Mouse (Mus musculus) embryo, embryonic 11 days (tissue): ENCODE data around the gene 4930512M02Rik.
"Not testable (repeated sequence)": the region's sequence is repeated elsewhere in the genome, so short reads cannot be mapped to it uniquely, and the experiment has no call there.

Experiments used
- DNase-seq: peaks from one replicate; pipeline ENCODE4 v3.0.0-alpha.2; 2015

Gene 4930512M02Rik

DNA sequence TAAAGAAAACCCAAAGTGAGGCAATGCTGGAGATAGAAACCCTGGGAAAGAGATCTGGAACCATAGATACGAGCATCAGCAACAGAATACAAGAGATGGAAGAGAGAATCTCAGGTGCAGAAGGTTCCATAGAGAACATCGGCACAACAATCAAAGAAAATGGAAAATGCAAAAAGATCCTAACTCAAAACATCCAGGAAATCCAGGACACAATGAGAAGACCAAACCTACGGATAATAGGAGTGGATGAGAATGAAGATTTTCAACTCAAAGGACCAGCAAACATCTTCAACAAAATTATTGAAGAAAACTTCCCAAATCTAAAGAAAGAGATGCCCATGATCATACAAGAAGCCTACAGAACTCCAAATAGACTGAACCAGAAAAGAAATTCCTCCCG is at the start of gene 4930512M02Rik:
Gene 4930512M02Rik (minus strand): TSS at position 101 of the 400 bp plus-strand sequence.
- DNase-seq, result not testable (repeated sequence)

DNA sequence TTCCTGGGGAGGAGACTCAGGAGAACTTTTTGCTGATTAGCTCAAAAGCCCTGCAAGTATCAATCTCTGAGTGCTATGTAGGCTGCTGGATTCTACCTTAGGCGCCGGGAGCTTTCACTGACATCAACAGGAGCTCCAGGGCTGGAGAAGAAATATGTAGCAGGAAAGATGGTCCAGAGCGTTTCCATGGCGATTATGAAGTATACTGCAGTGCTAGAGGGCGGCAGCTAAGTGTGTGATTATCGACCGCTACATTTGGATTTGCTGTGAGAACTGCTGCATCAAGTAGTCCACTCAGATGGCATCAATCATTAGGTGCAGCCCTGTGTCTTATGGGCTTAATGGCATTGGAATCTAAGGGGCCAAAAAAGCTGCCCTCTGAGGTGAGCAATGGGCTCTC is 49.5 kb upstream of the 4930512M02Rik start:
- DNase-seq, result no peak

DNA sequence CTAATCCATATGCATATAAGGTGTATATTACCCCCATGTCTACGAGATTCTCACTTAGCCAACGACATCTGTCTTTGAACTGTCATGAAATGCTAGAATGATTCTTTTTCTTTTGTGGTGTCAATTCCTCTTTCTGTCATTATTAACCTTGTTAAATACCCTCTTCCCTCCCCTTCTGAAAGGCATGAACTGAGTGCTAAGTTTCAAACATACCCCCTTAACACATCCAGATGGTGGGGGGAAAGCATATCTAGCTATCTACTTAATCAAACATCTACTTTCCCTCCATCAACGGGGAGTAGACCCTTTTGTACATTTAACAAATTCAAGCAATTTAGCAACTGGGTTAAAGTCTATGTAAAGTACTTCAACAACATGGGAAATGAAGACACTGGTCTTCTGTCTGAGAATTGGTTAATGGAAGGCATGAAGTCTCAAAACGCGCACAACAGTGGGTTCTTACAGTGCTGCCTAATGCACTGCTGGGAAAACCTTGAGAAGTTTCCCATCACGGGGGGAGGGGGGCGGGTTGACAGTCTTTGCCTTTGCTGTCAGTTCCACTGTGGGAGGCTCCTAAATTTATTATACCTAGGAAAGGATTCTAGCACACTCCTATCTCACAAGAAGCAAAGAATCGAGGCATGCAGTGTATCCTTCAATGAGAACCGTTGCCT is 48.6 kb upstream of the 4930512M02Rik start:
- DNase-seq, result no peak

DNA sequence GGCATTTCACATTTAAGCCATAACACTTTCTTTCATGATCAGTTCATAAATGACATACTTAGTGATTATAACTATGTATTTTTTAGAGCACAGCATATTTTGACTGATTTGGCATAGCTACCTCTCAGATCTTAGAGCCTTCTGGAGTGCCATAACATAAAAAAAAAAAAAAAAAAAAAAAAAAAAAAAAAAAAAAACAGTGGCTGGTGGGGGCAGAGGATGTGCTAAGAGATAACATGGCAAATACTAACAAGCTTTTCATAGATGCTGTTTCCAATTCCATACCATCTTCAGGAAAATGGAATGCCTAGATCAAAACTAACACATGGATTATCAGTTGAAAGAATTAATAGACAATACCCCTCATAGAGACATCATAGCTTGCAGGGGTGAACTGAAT is 47.4 kb upstream of the 4930512M02Rik start:
- no peak for DNase-seq

DNA sequence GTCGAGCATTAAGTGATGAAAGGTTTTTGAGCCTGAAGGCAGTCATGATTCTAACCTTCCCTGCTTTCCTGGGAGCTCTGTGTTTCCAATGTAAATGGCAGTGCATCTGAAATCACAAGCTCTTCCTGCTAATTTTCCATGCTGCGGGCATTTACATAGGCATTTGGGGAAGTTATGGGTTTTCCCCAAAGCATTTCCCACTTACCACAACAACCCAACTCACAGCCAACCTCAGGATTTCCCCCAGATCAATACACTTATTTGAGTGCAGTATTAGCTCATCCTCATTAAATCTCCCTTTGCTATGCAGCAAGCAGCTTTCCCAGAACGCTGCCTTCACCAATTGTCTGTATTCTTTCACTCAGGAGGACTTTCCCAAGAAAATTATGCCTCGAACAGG is 45.3 kb upstream of the 4930512M02Rik start:
- no peak for DNase-seq

DNA sequence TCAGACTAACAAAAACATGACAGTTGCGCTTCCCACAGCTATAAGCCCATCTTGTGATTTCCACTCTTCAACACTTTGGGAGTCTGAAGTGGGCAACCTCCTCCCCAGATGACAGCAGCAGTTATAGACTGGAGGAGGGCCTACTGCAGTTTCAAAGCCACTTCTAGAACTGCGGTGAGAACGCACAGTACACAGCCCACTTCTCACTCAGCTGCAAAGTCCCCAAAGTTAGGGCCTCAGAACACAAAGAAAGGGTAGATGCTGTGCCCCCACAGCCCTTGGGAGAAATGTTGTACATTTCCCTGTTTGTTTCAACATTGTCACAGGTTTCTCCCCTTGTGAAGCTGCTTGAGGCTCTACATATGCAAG is 40.3 kb upstream of the 4930512M02Rik start:
- DNase-seq, result no peak

DNA sequence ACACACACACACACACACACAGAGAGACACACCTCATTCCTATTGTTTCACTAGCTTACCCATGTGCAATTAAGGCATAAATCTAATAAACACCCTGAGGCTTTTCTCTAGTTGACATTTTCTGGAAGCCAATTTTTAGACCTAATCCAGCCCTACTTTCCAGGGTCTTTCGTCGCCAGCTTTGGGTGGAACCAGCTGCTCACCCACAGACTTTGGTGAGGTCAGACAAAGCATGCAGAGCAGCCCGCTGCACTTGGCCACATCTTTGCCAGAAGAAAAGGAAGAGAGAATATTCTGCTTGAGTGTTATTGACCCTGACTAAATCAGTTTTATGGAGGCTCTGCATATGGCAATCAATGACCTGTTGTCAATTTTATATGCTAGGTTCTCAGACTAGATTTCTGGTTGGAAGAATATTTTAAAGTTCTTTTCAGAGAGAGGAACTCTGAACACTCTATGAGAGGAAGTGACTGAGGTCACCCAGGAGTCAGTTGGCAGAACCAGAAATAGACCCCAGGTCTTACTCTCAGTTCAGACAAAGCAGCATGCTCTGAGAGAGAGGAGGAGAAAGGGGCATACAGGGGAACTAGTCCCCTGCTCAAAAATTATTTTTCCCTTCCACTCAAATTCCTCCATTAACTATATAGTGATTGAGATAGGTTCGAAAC is 39.8 kb upstream of the 4930512M02Rik start:
- DNase-seq, result no peak

DNA sequence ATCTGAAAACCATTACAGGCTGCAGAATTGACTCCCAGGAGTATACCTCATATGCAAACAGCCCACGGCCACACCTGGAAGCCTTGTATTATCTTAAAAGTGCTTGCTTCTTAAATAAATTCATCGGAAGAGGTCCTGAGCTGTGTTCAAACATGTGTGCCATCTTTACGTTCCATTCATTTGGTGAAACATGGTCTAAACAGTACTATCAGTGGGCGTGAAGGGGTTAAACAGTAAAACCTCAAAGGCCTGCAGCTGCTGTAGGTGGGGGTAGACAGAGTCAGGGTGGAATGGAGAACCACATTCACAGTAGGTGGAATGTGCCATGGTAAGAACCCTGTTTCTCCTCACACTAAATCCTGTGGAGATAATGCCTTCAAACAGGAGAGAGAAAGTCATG is 33.0 kb upstream of the 4930512M02Rik start:
- DNase-seq, result no peak

DNA sequence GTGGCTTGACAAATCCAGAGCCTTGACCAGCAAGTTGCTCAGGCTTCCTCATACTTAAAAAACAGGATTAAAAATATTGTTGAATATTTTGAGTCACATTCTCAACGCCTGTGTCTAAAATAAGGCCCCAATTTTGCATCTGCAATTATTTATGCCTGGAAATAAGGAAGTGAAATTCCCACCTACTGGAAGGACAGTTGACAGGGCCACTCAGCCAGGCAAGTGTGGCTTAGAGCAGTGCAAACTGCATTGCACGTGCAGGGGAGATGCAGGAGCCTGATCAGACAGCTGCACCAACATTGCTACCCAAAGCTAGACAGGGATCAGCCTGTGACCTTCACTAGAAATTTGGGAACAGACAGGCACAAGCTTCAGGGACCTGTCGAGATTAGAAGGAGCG is 31.2 kb upstream of the 4930512M02Rik start:
- no peak for DNase-seq

DNA sequence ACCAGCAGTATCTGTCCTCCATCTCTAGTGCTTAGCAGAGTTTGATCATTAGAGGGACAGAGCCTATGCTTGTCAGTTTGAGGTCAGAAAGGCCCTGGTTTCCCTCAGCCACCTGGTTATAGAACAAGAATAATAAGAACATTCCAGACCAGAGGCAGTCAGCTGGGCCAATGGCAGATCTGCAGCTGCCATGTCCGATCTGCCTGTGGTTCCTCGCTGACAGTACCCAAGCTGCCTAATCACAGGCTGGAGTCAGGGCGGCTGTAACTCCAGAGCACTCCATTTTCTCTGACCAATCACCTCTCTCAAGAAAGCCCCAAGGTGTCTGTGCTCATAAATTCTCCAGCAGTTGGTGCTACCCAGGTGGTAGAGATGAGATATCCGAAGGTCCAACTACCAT is 30.0 kb upstream of the 4930512M02Rik start:
- no peak for DNase-seq

DNA sequence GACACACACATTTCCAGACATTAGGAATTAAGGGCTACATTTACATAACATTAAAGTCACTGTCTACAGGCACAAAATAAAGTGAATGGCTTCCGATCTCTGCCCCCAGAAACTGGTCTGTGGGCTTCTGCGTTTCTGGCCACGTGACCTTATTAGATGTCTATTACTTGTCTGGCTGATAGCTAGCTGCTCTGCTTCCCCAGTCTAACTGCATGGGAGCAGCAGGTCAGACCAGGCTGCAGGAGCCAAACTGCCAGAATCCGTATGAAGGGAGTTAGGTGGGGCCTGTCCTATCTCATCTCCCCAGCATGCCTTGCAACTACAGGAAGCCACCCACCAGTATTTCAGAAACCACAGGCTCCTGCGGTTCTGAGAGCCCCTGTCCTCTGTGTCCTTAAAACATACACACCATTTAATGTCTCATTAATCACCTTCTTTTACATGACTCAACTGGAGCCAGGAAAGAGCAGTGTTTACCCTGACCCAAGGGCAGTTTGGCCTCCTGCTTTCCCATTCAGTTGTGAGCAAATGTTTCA is 29.4 kb upstream of the 4930512M02Rik start:
- peak; percentile 5 for DNase-seq

DNA sequence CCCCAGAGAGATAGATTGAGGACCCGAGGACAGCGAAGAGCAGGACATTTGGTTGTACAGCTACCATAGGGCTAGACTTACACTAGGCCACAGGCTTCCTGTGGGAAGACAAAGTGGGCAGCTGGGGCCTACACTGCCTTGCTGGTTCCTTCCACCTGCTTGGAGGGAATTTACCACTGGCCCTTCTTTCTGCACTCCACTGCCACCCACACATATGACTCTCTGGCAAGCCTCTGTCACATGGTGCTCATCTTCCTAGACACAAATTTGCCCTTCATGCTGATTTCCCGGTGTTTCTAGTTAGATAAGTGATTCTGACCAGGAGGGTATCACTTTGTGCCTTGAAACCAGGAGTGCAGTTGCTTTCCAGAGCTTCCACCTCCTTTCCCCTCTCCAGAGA is 28.8 kb upstream of the 4930512M02Rik start:
- DNase-seq, result no peak

DNA sequence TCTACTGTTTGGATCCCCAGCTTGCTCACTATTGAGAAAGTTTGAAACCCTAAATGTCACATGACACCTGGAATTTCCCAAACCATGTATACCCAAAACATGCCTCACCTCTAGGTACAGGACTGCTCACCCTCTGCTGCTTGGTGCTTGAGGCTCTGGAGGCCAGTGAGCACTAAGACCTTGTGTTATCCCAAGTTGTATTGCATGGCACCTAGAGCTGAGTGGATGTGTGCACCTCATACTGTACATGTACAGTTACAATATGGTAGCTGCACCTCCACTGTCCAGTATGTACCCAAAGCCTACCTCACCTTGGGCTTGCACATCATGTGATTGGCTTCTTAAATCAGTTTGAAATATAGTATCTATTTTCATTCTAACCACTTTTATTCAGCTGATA is 16.7 kb upstream of the 4930512M02Rik start:
- no peak for DNase-seq

DNA sequence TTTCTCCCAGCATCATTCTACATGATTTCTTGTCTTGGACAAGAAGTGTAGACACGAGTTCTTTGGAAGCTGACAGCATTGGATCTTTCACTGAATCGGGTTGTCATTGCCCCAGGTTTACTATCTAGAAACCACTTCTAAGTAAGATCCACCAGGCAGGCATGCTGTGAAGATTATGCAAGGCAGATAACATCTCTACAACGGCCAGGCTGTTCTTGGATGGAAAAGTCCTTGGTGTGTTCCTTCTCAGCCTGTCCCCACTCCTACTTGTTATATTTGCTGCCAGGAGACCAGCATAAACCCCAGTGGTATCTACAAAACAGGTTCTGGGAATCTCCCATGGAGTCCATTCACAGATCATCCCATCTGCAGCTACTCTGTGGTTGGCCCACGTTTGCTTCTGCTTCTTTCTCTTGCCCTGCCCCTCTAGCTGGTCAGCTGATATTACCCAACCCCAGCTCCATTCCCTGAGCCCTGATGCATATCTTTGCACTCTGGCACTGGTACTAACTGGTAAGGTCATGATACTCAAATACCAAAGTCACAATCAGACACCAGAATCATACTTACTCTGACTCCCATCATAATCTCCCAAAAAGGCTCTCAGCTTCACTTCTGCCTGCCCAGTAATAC is 3.4 kb downstream of the 4930512M02Rik start:
- no peak for DNase-seq

DNA sequence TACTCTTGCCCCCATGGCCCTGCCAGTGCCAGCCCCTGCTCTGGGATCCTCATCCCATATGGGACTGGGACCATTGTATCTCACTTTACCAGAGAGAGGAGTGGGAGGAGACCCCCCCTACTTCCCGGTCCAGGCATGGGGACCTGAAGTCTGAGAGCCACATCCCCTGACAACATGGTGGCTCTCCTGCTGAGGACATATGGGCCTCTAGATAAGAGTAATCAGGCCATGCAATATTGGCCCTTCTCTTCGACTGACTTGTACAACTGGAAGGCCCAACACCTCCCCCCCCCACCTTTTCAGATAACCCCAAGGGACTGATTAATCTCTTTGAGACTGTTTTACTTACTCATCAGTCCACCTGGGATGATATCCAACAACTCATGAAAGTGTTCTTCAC is 18.4 kb downstream of the 4930512M02Rik start:
- DNase-seq, result no peak

DNA sequence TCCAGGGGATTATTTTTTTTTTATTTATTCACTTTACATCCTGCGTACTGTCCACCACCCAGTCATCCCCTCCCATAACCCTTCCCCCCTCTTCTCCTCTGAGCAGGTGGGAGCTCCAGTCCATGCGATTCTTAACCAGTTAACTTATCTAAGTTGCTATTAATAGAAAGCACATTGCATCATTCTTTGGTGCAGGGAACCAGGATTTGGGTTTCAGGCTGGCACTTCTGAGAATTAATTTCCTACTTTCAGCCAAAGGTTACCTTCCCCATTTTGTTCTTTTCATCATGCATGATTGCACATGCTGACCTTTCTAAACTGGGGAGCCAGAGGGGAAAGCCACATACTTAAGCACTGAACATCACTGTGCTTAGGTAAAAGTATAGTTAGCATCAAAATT is 40.3 kb downstream of the 4930512M02Rik start:
- no peak for DNase-seq

DNA sequence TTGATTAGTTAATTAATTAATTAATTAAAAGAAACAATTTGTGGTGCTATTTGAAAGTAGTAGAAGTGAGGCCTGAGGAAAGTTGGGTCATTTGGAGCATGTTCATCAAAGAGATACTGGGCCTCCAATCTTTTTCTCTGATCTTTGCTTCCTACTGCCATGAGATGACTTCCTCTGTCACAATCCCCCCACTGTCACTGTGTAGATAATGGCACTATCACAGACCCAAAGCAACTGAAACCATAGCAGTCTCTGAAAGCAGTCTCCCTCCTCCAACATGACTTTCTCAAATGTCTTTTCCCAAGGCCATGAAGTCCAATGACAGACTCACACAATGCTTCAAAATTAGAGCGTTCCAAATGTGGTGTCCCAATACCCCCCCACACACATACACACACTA is 41.2 kb downstream of the 4930512M02Rik start:
- DNase-seq, result no peak

DNA sequence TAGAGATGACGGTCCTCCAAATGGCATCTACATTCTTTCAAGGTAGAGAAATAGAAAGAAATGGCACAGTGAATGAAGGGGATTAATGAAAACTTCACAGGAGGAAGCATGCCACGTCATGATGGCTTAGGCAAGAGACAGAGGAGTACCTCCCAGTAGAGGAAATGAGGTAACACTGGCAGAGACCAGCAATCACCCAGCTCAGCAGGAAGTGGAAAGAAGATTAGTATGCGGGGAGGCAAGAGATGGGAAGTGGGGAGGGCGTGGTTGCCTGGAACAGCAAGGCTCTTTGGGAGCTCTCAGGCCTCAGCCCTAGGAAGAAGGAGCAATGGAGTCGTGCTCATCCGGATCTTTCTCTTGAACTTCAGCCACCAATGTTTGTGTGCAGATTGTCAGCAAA is 53.9 kb downstream of the 4930512M02Rik start:
- no peak for DNase-seq

DNA sequence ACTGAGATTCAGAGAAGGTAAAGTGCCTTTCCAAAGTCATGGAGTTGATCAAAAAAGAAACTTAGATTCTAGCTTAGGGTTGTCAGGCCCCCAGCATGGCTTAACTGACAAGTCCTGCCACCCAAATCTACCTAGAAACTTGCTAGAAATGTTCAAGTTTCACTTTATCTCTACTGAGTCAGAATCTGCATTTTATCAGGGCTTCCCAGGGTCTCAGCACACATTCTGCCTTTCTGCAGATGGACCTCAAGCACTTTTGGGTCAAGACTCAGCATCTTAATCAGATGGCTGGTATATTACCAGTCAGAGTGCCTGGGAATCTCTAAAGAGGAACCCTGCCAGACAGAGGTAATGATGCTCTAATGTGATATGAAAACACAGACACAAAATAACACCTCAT is 56.9 kb downstream of the 4930512M02Rik start:
- DNase-seq, result no peak

DNA sequence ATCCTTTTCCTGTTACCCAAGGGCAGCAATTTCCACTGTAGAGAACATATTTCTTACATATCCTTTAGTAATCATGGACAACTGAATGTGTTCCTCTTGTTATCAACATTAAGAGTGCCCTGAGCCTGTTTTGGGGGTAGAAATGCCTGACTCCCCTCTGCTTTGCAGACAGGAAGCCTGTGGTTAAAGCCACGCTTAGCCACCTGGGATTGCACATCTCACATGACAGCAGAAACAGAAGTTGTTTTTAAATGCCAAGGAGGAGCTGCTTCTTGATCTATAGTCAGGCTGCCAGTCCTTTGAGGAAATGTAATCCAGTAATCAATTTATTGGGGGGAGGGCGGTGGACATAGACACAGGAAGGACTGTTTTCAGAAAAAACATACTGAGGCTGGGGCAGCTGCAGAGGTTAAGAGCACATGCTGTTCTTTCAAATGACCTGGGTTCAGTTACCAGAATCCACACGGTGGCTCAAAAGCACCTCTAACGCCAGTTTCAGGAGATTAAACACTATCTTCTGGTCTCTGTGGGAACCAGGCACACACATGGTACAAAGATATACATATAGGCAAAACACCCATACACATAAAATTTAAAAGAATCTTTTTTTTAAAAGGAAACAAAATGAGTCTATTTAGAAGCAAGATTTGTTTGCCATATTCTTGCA is 58.0 kb downstream of the 4930512M02Rik start:
- peak; percentile 3 for DNase-seq

DNA sequence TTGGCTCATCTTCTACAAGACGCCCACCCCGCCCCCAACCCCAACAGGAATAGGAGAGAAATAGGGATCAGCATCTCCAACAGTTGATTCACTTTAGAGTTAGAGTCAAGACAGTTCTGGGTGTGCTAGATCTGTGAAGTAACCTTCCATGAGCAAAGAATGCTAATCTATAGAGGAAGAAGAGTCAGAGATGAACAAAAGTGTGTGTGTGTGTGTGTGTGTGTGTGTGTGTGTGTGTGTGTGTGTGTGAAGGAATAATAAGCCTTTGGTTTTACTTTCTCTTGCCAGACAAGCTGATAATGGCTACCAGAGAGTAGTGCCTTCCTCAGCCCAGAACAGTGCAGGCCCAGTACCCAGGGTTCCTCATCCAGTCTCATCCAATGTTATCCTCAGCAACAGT is 59.6 kb downstream of the 4930512M02Rik start:
- DNase-seq, result no peak

DNA sequence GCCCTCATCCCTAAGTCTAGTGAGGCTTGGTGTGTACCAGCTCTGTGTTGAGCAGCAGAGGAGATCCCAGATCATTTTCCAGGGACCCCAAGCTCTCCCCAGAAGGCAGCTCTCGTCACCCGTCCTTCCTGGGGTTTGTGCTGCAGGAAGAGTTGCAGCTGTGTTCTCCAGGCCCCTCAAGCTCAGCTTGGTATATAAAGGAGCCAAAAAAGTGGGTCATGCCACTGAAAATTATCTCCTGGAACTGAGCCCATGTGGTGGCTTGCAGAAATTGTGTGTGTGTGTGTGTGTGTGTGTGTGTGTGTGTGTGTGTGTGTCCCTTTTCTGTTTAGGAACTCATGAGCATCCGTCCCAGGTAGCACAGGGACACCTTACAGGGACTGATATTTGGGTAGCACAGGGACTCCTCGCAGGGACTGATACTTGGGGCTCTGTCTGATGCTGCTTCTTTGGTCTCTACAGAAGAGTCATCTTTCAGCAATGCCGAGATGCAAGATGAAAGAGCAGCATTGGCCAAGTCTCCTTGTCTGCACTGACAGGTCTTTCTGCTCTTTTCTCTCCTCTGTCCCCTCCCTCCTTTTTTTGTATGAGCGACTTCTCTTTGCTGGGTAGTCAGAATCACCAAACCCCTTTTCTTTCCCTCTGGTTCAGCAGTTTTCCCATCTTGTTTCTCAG is 62.4 kb downstream of the 4930512M02Rik start:
- no peak for DNase-seq
